Comparison of ENCODE assay signal across 8 mouse cellular contexts in genomic region chr8:45409702-45410101, GRCm38 (mm10). TPM values are rescaled to one million over a fixed set of nuclear protein-coding genes. Genes with fewer than 3 reads are reported as not detected.
DNase-seq lines count a peak whose midpoint lies in the region; ATAC-seq and TF ChIP-seq lines count a peak whose summit lies in the region.

No protein-coding gene starts in this region.

- H3K9me3 ChIP-seq in heart, postnatal 0 days (replicated peaks; ENCODE audit: control insufficient read depth, low read length): no peaks in the 10 kb centered on the region
- no peaks in the 10 kb centered on the region for H3K9me3 ChIP-seq in liver, embryonic 15.5 days (replicated peaks)

- peak overlapping the region; percentile 63 for H3K9ac ChIP-seq in heart, postnatal 0 days (replicated peaks; ENCODE audit: low read depth, low read length)
- no peak overlapping the region for H3K9ac ChIP-seq in liver, embryonic 15.5 days

- H3K27ac ChIP-seq in gastrocnemius, adult 2 months: peak overlapping the region; percentile 89
- H3K27ac ChIP-seq in heart, postnatal 0 days (ENCODE audit: low read depth): peak overlapping the region; percentile 90
- H3K27ac ChIP-seq in liver, embryonic 15.5 days (replicated peaks): no peak overlapping the region

- no peak for TF ChIP-seq EP300 in heart, postnatal 0 days (IDR thresholded peaks at IDR 0.05; ENCODE audit: low read depth)

- peaks cover 6% of the 10 kb centered on the region for H3K27me3 ChIP-seq in C2C12 (ENCODE audit: control insufficient read depth, insufficient read depth, insufficient read length)
- no peaks in the 10 kb centered on the region for H3K27me3 ChIP-seq in heart, postnatal 0 days (ENCODE audit: control insufficient read depth, insufficient read depth, low read length)
- no peaks in the 10 kb centered on the region for H3K27me3 ChIP-seq in liver, embryonic 15.5 days

- H3K4me1 ChIP-seq in heart, postnatal 0 days (ENCODE audit: control insufficient read depth, insufficient read depth): peaks cover 6% of the 10 kb centered on the region; the same call in 1 of the 2 replicates
- H3K4me1 ChIP-seq in liver, embryonic 15.5 days (replicated peaks): 0 out of 2 replicates have a peak, but pooled peaks cover 2% of the 10 kb centered on the region

- WGBS in heart, postnatal 0 days: 34% methylated on average over 4 of the region's 4 CpGs
- 34% methylated on average over 4 of the region's 4 CpGs for WGBS in liver, embryonic 15.5 days (ENCODE audit: insufficient replicate concordance)

- peak; percentile 31 for ATAC-seq in heart, postnatal 0 days (ENCODE audit: insufficient read depth, low read depth)
- no peak for ATAC-seq in liver, embryonic 15.5 days (ENCODE audit: insufficient read depth)

- peak overlapping the region; percentile 80 for H3K4me3 ChIP-seq in gastrocnemius, adult 2 months
- peak overlapping the region; percentile 31 for H3K4me3 ChIP-seq in C2C12 (ENCODE audit: insufficient read depth, poor library complexity, severe bottlenecking)
- peak overlapping the region; percentile 62 for H3K4me3 ChIP-seq in heart, postnatal 0 days (ENCODE audit: low read depth, low read length)
- H3K4me3 ChIP-seq in liver, embryonic 15.5 days (replicated peaks): peak overlapping the region; percentile 52

- no peaks in the 10 kb centered on the region for H3K36me3 ChIP-seq in C2C12 (ENCODE audit: control insufficient read depth, insufficient read depth)
- no peaks in the 10 kb centered on the region for H3K36me3 ChIP-seq in heart, postnatal 0 days (replicated peaks; ENCODE audit: control insufficient read depth, insufficient read depth, low read length)
- H3K36me3 ChIP-seq in liver, embryonic 15.5 days (replicated peaks): no peaks in the 10 kb centered on the region

- no peaks in the 10 kb centered on the region for H3K79me3 ChIP-seq in C2C12 (ENCODE audit: low read depth)

- intact Hi-C loops in gastrocnemius, adult 2 months (cut with DNase I): no loop called here

- no peak overlapping the region for H3ac ChIP-seq in C2C12 (ENCODE audit: control insufficient read depth, insufficient read length, low read depth)

- no peaks in the 10 kb centered on the region for H3K79me2 ChIP-seq in C2C12 (ENCODE audit: control insufficient read depth, insufficient read depth)

- no peak for DNase-seq in gastrocnemius, adult 2 months
- no peak for DNase-seq in gastrocnemius, postnatal 10 days
- no peak for DNase-seq in heart, postnatal 0 days (ENCODE audit: low spot score)
- DNase-seq in cerebellum, postnatal 4 days (ENCODE audit: low spot score in 2 of 2): no peak
- no peak for DNase-seq in retina, postnatal 1 day
- no peak for DNase-seq in embryo, embryonic 10.5 days (ENCODE audit: low spot score)

- H3K4me2 ChIP-seq in heart, postnatal 0 days (ENCODE audit: low read depth, low read length): peak overlapping the region; percentile 68
- H3K4me2 ChIP-seq in liver, embryonic 15.5 days: peak overlapping the region; percentile 57

- no peak for TF ChIP-seq CTCF in gastrocnemius, adult 2 months (IDR thresholded peaks at IDR 0.05)
- TF ChIP-seq CTCF in C2C12 (IDR thresholded peaks at IDR 0.05; ENCODE audit: control insufficient read depth, insufficient read depth, insufficient read length): no peak
- no peak for TF ChIP-seq CTCF in heart, postnatal 0 days (IDR thresholded peaks at IDR 0.05; ENCODE audit: low read depth)

TF ChIP-seq in C2C12, 6 proteins besides CTCF, POLR2A, EP300 and RAD21:
- TF ChIP-seq FOSL1 (IDR thresholded peaks at IDR 0.05; ENCODE audit: insufficient read depth, low read length, poor library complexity, severe bottlenecking) (no peak), MAX (IDR thresholded peaks at IDR 0.05) (no peak)

RNA-seq across cellular contexts. Expression of gene Tlr3, which starts 1.2 kb away (rescaled TPM):
- total RNA-seq in gastrocnemius, adult 2 months (2021): 1 to 10 TPM in 1 of 2 experiments, under 1 TPM in 1; 0.99 to 1.8 TPM
- total RNA-seq in gastrocnemius, postnatal 10 days (2021): 1 to 10 TPM; 3.8 TPM
- 0.04 TPM for polyA plus RNA-seq in C2C12 (2012; fragmentation: generic; extraction: Trizol)
- 2.9 and 6.6 TPM in 2 replicates for total RNA-seq in heart, postnatal 0 days (2014; rRNA removed; ENCODE audit: low replicate concordance)
- polyA plus RNA-seq in heart, postnatal 0 days (2015; fragmentation: Nextera tagmentation; extraction: Ambion mirVana): 2.3 and 2.9 TPM in 2 replicates
- polyA plus RNA-seq in liver, embryonic 15.5 days (2015; fragmentation: Nextera tagmentation; extraction: Ambion mirVana): 0.37 and 0.78 TPM in 2 replicates

RNA-seq across cellular contexts. Expression of gene Fam149a, which starts 27.6 kb away (rescaled TPM):
- total RNA-seq in gastrocnemius, adult 2 months (2021): 1 to 10 TPM; 1.8 to 2.8 TPM
- 1 to 10 TPM; 5.2 to 6.5 TPM for total RNA-seq in gastrocnemius, postnatal 10 days (2021)
- 3.5 TPM for polyA plus RNA-seq in C2C12 (2012; fragmentation: generic; extraction: Trizol)
- total RNA-seq in heart, postnatal 0 days (2014; rRNA removed; ENCODE audit: low replicate concordance): 4.9 and 7.3 TPM in 2 replicates
- 2.4 and 2.6 TPM in 2 replicates for polyA plus RNA-seq in heart, postnatal 0 days (2015; fragmentation: Nextera tagmentation; extraction: Ambion mirVana)
- 1.9 TPM in 2 replicates for polyA plus RNA-seq in liver, embryonic 15.5 days (2015; fragmentation: Nextera tagmentation; extraction: Ambion mirVana)
